Mouse (Mus musculus) frontal cortex, postnatal 14 days (tissue): ENCODE data around the gene Slc22a15.
A peak's percentile ranks its signal among the peaks of the same experiment; 100 is the strongest.

ENCODE experiments used
- DNase-seq, 2 experiments: peaks; one replicate each; pipeline ENCODE4 v3.0.0; 2022; ENCODE audit warnings: low spot score in 2 of 2

Slc22a15 gene

GRCm38 (mm10) chr3:101923843-101924740 is at the start of gene Slc22a15:
TSS of gene Slc22a15 (minus strand) at chr3:101924453.
- peak; percentile 16 to 29 for DNase-seq

- DNase-seq: no peak
These were observed 42.7 kb upstream of the Slc22a15 start for GRCm38 (mm10) chr3:101966825-101967558.

DNA sequence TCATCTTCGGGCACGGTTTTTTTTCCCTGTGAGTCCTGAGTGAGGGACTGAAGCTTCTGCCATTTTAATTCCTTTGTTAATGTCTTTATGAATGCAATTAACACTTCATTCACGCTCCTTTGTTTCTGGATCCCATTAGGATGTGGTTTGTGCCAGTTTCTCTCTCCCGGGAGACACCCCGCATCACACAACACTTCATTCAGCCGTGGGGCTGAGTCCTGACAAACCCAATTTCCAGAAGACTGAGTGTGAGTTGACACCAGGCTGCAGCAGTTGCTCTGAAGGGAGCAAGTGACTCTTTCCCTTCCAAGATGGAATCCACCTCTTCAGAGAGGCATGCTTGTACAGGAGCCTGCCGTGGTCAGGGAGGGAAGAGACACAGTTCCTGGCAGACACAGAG is 40.1 kb upstream of the Slc22a15 start:
- DNase-seq: no peak

- no peak for DNase-seq
These were observed 39.2 kb upstream of the Slc22a15 start for GRCm38 (mm10) chr3:101963501-101963900.

- no peak for DNase-seq
These were observed 37.0 kb upstream of the Slc22a15 start for GRCm38 (mm10) chr3:101961146-101961835.

GRCm38 (mm10) chr3:101958047-101958446 is 33.8 kb upstream of the Slc22a15 start:
- DNase-seq: no peak

- no peak for DNase-seq
These were observed 29.3 kb upstream of the Slc22a15 start for GRCm38 (mm10) chr3:101953506-101953905.

DNA sequence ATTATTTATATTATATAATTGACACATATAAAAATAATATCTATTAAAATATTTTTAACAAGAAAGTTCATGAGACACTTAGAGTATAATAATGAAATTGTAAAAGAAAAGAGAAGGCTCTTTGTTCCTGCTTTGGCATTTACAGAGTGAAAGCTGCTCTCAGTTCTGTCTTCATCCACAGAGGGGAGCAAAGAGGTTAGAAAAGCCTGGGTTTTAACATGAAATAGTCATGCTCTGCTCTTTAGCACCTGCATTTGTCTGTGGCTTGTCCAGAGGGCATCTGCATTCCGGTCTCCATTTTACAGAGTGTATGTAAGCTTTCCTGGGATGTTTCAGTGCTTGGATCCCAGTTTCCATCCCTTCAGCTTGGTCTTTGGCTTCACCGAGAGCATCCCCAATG is 28.3 kb upstream of the Slc22a15 start:
- DNase-seq: no peak

- DNase-seq: no peak
These were observed 24.3 kb upstream of the Slc22a15 start for GRCm38 (mm10) chr3:101948572-101948971.

- DNase-seq: no peak
These were observed 23.0 kb upstream of the Slc22a15 start for GRCm38 (mm10) chr3:101947250-101947649.

GRCm38 (mm10) chr3:101945257-101945656 is 21.0 kb upstream of the Slc22a15 start:
- DNase-seq: no peak

DNA sequence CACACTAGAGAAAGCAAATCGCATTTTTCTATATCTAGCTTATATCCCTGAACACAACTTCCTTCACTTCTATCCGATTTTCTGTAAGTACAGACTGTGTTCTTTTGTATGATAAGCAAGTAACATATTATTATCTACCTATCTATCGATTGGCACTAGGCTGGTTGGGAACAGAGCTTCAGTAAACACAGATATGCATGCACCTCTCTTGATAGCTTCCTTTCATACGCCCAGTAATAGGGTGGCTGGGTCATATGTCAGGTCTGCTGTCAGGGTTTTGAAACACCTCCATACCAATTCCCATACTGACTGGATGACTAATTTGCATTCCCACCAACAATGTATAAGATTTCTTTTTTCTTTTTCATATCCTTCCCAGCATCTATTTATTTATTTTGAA is 16.2 kb upstream of the Slc22a15 start:
- DNase-seq: no peak

- DNase-seq: no peak
These were observed 15.6 kb upstream of the Slc22a15 start for GRCm38 (mm10) chr3:101939865-101940264.

DNA sequence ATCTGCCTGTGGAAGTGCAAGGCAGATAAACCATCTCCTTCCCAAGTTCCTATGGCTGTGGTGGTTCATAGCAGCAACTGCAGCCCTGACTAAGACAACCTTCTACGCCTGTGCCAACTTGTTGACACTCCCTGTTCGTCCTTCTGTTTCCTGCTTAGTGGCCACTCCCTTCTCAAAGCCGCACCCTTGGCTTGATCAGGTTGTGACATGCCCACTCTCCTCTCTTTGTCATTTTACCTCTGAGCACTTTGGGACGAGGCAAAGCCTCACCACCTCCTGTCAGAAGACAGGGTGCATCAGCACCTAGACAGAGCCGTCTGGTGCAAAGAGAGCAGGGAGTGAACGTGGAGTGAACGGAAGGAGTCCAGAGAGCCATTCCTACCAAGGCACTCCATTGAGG is 14.9 kb upstream of the Slc22a15 start:
- no peak for DNase-seq

DNA sequence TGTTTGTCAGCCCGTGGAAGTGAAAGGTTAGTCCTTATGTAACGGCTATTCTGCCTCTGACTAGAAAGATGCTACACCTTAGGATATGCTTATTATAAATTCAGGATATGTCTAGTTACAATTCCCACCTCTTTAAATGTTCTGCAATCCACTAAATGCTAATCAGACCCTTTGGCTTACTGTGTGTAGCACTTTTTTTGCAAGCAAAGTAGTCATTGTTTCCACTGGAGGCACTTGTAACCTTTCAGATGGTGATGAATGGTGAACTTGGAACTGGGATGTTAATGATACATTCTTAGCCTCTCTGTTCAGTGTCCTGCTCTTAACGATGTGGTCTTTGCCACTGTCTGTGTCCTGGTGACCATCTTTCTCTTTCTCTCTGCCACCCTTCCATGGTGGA is 12.1 kb upstream of the Slc22a15 start:
- DNase-seq: no peak

GRCm38 (mm10) chr3:101933820-101934219 is 9.6 kb upstream of the Slc22a15 start:
- no peak for DNase-seq

GRCm38 (mm10) chr3:101929105-101929876 is 5.0 kb upstream of the Slc22a15 start:
- DNase-seq: no peak

DNA sequence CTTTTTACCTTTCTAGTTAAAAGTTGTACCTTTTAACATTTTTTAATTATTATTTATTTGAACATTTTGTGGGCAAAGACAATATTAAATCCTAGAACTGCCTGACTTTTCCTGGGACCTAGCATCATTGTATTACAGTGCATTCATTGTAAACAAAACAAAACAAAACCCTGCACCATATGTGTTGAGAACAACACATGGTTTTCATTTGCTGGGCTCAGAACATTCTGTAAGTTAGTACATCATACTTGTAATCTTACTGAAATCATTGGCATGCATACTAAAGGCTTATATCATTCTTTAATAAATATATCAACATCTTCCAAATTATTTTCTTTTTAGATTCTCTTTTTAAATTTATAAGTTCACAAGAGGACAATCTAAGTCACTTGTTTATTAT is 2.4 kb upstream of the Slc22a15 start:
- no peak for DNase-seq

- no peak for DNase-seq
These were observed 1.4 kb upstream of the Slc22a15 start for GRCm38 (mm10) chr3:101925663-101926062.

- no peak for DNase-seq
These were observed 1.9 kb downstream of the Slc22a15 start for GRCm38 (mm10) chr3:101922366-101922765.

DNA sequence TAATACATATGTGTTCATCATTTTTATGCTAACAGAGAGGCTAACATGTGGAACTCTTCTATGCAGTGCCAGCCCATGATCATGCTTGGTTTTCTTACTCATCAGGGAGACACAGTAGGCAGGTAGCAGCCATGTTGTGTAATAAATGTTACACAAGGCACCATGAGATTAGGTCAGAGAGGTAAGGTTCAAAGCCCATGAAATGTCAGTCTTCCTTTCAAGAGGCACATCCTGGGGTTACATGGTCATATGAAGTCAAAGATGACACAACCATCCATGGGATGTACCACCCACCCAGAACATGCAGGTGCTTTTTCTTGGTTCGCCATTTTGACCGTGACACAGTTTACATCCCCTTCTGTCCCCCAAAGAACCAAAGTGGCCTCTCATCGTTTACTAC is 5.7 kb downstream of the Slc22a15 start:
- no peak for DNase-seq

DNA sequence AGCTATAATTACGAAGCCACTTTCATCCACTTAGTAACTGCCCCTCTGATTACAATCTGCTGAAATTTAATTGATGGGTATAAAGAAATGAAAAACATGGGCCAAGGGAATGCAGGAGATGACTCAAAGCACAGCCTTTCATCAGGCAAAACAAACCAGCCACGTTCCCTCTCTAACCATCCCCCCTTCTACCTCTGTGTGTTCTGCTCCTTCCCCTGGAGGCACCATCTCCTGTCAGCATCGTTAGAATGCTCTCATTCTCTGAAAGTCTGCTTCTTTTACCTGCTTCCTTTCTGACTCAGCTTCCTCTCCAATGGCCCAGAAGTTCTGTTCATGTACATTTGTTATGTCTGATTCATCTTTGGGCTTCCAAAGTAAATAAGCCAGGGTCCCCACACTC is 6.6 kb downstream of the Slc22a15 start:
- no peak for DNase-seq
